Comparison of ENCODE assay signal across 7 mouse cellular contexts in genomic region chr12:112678555-112679026, GRCm38 (mm10). TPM values are rescaled to one million over a fixed set of nuclear protein-coding genes. Genes with fewer than 3 reads are reported as not detected.
A peak's percentile ranks its signal among the peaks of the same experiment; 100 is the strongest.
DNase-seq lines count a peak whose midpoint lies in the region; ATAC-seq and TF ChIP-seq lines count a peak whose summit lies in the region.

TSS of gene Zbtb42 (plus strand) at chr12:112678828.

- peak within 1 kb of the TSS; percentile 82 for H3K9ac ChIP-seq in lung, embryonic 16.5 days (ENCODE audit: low read length)

- TF ChIP-seq CTCF in Patski (IDR thresholded peaks at IDR 0.05), result no peak
- TF ChIP-seq CTCF in olfactory bulb, adult 2 months (IDR thresholded peaks at IDR 0.05; ENCODE audit: insufficient read depth, low read depth, low read length), result no peak

- POLR2A ChIA-PET in Patski (lab: Charles Lee), result interaction anchor here (1.5 to 1.9 kb wide), 2 partner anchors 15 to 28 kb away, joined by 3 to 7 read pairs; no protein-coding TSS in a partner anchor

- H3K4me1 ChIP-seq in lung, embryonic 16.5 days (replicated peaks; ENCODE audit: control insufficient read depth, insufficient read depth, low read length), result peaks cover 33% of the 10 kb centered on the region
- H3K4me1 ChIP-seq in olfactory bulb, adult 2 months (ENCODE audit: control insufficient read depth, insufficient read depth, low read length), result peaks cover 51% of the 10 kb centered on the region

- peak within 1 kb of the TSS; percentile 72 for H3K4me3 ChIP-seq in lung, embryonic 16.5 days (ENCODE audit: low read length)
- H3K4me3 ChIP-seq in olfactory bulb, adult 2 months (ENCODE audit: insufficient read depth, low read depth, low read length), result peak within 1 kb of the TSS; percentile 50

- in situ Hi-C loops in Patski (cut with MboI; ENCODE audit: low pct_unique_long_range_greater_than_20kb), result no loop called here

- H3K27me3 ChIP-seq in Patski, result no peaks in the 10 kb centered on the region
- peaks cover 12% of the 10 kb centered on the region; the same call in 1 of the 2 replicates for H3K27me3 ChIP-seq in lung, embryonic 16.5 days (ENCODE audit: control insufficient read depth, insufficient read depth, low read depth, low read length)

- WGBS in lung, embryonic 16.5 days, result under 1% methylated on average over 58 of the region's 60 CpGs
- 1% methylated on average over 60 of the region's 60 CpGs for WGBS in olfactory bulb, adult 2 months

- CTCF ChIA-PET in Patski (lab: Charles Lee), result no interaction called here

- TF ChIP-seq POLR2A in olfactory bulb, adult 2 months (IDR thresholded peaks at IDR 0.05; ENCODE audit: insufficient read depth, low read depth, low read length), result no peak

- peak within 1 kb of the TSS; percentile 95 for H3K27ac ChIP-seq in lung, embryonic 16.5 days (ENCODE audit: low read length)
- no peak within 1 kb of the TSS for H3K27ac ChIP-seq in olfactory bulb, adult 2 months (ENCODE audit: insufficient read depth, low read depth, low read length)

- peak; percentile 19 for ATAC-seq in Patski
- ATAC-seq in lung, embryonic 16.5 days (ENCODE audit: low read depth), result peak; percentile 45
- no peak for ATAC-seq in erythroid progenitor cell, adult 5-6 weeks (replicated peaks; ENCODE audit: low FRiP score, poor library complexity, severe bottlenecking)

- DNase-seq in Patski (ENCODE audit: low read depth, low spot score), result no peak
- peak; percentile 87 for DNase-seq in embryo, embryonic 10.5 days (ENCODE audit: low spot score)
- DNase-seq in heart, adult 9 months (ENCODE audit: low spot score in 2 of 2), result peak; percentile 74
- DNase-seq in kidney, adult 8-10 months, result peak; percentile 40 to 44

- H3K36me3 ChIP-seq in lung, embryonic 16.5 days (ENCODE audit: control insufficient read depth, insufficient read depth, low read length), result no peaks in the 10 kb centered on the region

- no peaks in the 10 kb centered on the region for H3K9me3 ChIP-seq in lung, embryonic 16.5 days (ENCODE audit: control insufficient read depth, low read length)

- H3K4me2 ChIP-seq in lung, embryonic 16.5 days (ENCODE audit: low read depth, low read length), result peak within 1 kb of the TSS; percentile 90

RNA-seq across cellular contexts. Expression of gene Zbtb42, which starts in this region (rescaled TPM):
- 4.7 TPM for polyA plus RNA-seq in Patski (2021)
- 11.1 and 11.3 TPM in 2 replicates for polyA plus RNA-seq in lung, embryonic 16.5 days (2015; fragmentation: Nextera tagmentation; extraction: Ambion mirVana)
- not detected in 2 replicates for polyA plus RNA-seq in olfactory bulb, adult 2 months (2012; ENCODE audit: insufficient read depth, insufficient read length, low replicate concordance, missing spikeins)
- total RNA-seq in erythroid progenitor cell, adult 5-6 weeks (2015; ENCODE audit: low replicate concordance), result 10.1 TPM in 1 of 2 replicates, not detected in the other
- total RNA-seq in erythroid progenitor cell, adult 5-6 weeks (2017; ENCODE audit: low replicate concordance), result 0.39 TPM in 1 of 2 replicates, not detected in the other
